Mouse (Mus musculus) pancreas, adult 10 weeks (tissue): ENCODE measurements around the gene Wtip. TPM values are rescaled to one million over a fixed set of nuclear protein-coding genes. Genes with fewer than 3 reads are reported as not detected.

ENCODE experiments used
- polyA plus RNA-seq: library from polyadenylated mRNA; stranded (reverse); fragments of 350-450 nt; fragmentation: Illumina TruSeq; extraction: RNeasy Lipid Tissue Mini Kit (QIAGEN cat#74804); gene quantifications from one replicate; pipeline ENCODE4 v1.2.3, GENCODE M21; 2015; ENCODE audit warnings: low read depth, low replicate concordance; ENCODE audit not compliant: insufficient read depth

Gene Wtip
- polyA plus RNA-seq, result 8.1 TPM

GRCm38 (mm10) chr7:34133117-34133762, at the start of gene Wtip:
TSS of gene Wtip (minus strand) at chr7:34133268.

GRCm38 (mm10) chr7:34169454-34169853, 36.4 kb upstream of the Wtip start, which contains the start of gene Uba2:
TSS of gene Uba2 (minus strand) at chr7:34169599.

GRCm38 (mm10) chr7:34094911-34095481, 38.1 kb downstream of the Wtip start, which contains the start of gene Scgb1b30:
TSS of gene Scgb1b30 (plus strand) at chr7:34095431.

Other genes with a start within 250 kb of the Wtip start
- gene Scgb2b26, start 188.2 kb downstream of the Wtip start, polyA plus RNA-seq, result not detected
- not detected for gene Scgb2b27, start 119.3 kb downstream of the Wtip start, polyA plus RNA-seq
- not detected for gene Scgb1b27, start 111.8 kb downstream of the Wtip start, polyA plus RNA-seq
- not detected for gene Scgb1b30, start 37.8 kb downstream of the Wtip start, polyA plus RNA-seq
- gene Uba2, start 36.3 kb upstream of the Wtip start, polyA plus RNA-seq, result 17.6 TPM
- 6.3 TPM for gene Pdcd2l, start 63.4 kb upstream of the Wtip start, polyA plus RNA-seq
- 79.6 TPM for gene Gpi1, start 97.1 kb upstream of the Wtip start, polyA plus RNA-seq
- gene Gm6096, start 117.8 kb upstream of the Wtip start, polyA plus RNA-seq, result not detected
- 14.1 TPM for gene 4931406P16Rik, start 180.3 kb upstream of the Wtip start, polyA plus RNA-seq